Mouse (Mus musculus) kidney, postnatal 4 days (tissue): Measurements from ENCODE around the gene Ptgis.
"Not testable (repeated sequence)": the region's sequence is repeated elsewhere in the genome, so short reads cannot be mapped to it uniquely, and the experiment has no call there.

Experiments
- DNase-seq, 2 experiments: peaks; one replicate each; pipeline ENCODE4 v3.0.0; 2021; ENCODE audit warnings: mixed read lengths in 2 of 2

Gene Ptgis

DNA sequence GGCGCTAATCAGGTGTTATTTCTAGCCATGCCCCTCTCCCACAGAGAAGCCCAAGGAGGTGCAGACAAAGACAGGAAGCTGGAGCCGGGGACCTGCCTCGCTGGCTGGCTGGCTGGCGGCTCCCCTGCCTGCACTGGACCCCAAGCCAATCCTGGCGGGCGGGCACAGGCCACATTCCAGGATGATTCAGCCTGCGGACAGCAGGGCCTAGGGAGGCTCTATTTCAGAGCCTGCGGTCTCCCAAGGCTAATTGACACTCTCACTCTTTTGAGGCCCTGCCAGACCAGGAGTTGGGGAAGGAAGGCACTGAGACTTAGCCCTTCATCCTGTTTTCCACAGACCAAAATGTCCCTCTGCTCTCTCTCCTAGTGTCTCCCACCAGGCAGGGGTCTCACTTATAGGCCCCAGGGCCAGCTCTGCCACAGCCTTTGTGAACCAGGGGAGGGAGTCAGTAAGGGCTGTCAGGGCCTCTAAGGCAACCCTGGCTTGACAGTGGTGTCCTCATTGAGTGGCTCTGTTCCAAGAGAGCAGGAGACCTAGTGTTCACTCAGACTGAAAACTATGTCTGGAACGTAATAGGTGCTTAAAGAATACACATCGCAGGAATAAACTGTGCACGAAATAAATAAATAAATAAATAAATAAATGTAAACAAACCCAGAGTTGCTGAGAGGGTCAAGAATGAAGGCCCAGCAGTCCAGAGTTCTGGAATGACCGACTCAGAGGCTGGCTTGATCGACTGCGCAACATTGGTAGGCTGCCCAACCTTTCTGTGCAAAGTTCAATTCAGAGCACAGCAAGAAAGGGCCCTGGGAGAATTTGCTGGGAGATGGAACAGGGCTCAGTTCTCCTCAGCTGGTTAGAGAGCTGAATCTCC, 8.0 kb downstream of the Ptgis start:
- peak; percentile 36 to 60 for DNase-seq

DNA sequence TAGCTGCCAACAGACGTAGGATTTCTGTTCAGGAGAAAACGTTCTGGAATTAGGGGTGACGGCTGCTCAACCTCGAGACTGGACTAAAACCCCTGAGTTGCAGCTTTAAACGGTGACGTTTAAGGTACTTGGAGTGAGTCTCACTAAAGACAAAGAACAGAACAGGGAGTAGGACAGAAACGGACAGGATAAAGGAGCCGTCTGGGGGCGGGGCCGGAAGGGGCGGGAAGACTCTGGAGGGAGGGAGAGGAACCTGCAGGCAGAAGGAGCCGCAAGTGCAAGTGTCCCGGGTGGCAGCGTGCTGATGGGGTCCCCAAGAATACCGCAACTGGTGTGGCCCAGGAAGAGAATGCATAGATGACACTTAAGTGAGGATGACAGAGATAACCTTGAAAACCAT, 9.8 kb downstream of the Ptgis start:
- peak; percentile 44 to 60 for DNase-seq

DNA sequence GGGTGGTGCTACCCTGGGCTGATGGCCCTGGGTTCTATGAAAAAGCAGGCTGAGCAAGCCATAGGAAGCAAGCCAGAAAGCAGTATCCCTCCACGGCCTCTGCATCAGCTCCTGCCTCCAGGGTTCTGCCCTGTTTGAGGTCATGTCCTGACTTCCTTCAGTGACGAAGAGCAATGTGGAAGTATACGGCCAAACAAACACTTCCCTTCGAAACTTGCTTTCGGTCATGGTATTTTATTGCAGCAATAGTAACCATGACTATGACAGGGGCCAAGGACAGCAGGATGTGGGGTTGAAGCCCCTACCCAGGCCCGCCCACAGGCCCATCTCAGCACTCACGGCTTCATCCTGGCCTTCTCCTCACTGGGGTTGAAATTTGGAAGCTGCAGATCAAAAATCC, 15.5 kb downstream of the Ptgis start:
- DNase-seq = no peak

DNA sequence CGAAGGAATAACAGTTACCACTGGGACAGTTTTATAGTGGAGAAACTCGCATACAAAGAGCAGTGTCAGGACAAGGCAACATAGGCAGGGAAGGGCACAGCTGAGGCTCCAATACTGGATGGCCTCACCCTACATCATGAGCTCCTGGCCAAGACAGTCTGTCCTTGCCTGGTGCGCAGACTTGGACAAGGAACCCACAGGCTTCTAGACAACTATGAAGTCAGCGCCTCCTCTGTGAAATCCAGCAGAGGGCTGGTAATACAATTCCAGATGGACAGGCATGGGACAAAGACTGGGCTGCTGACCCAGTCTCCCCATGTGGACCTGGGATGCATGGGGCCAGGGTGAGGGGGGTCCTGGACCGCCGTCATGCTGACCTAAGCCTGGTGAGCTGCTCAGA, 16.2 kb downstream of the Ptgis start:
- no peak for DNase-seq

DNA sequence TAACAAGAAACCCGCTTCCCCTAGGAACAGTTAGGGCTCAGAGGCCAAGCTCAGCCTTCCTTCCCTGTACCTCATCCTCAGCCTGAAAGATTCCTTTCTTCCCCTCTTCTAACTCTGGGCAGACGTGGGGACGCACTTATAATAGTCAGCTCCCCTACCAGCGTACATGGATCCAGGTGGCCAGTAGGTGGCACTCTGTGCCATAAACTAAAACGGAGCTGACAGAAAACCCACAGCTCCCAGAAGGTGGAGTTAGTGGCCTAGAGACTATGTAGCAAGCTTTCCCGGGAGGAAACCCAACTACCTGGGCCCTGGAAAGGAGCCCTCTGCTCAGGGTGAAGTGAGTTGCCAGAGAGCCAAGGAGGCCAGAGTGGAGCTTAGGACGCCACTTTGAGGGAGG, 18.3 kb downstream of the Ptgis start:
- peak; percentile 84 to 88 for DNase-seq

DNA sequence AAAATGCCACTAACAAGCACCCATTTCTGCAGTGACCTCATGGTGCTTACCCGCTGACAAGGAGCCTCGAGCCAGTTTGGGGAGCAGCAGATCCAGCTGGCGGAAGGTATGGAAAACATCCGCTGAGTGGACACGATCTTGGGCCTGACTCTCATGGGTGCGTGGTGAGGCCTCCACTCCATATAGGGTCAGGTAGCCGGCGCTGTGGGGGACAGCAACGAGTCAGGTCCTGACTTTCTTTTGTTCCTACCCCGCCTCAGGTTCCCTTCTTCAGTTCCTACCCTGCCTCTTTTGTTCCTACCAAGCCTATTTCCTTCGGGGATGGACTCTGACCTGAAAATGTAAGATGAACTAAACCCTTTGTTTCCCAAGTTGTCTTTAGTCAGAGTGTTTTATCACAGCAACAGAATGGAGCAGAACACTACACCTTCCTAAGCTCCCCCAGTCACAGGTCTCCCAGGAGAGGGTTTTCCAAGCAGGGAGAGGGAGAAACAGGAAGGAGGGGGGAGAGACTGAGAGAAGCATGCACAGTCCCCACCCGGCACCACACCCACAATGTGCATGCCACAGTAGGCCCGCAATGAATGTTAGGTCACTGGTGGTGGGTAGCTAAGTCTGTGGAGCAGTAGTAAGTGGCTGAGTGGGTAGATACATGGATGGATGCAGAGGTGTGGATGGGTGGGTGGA, 19.1 kb downstream of the Ptgis start:
- no peak for DNase-seq

DNA sequence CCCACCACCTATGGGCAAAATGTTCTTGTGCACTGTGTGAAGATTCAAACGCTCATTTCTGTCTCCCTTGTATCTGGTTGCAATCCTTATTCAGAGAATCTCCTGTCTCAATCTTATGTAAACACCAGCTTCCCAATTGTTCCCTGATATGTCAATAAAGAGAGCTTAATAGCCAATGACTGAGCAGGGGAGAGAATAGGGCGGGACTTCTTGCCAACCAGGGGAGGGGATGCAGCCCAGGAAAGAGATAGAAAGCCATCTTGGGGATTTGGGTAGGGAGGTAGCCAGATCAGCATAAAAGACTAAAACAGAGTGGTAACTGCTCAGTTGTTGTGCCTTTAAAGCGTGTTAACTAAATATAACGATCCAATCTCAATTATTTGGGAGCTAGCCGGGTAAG, 19.7 kb downstream of the Ptgis start:
- DNase-seq = no peak

DNA sequence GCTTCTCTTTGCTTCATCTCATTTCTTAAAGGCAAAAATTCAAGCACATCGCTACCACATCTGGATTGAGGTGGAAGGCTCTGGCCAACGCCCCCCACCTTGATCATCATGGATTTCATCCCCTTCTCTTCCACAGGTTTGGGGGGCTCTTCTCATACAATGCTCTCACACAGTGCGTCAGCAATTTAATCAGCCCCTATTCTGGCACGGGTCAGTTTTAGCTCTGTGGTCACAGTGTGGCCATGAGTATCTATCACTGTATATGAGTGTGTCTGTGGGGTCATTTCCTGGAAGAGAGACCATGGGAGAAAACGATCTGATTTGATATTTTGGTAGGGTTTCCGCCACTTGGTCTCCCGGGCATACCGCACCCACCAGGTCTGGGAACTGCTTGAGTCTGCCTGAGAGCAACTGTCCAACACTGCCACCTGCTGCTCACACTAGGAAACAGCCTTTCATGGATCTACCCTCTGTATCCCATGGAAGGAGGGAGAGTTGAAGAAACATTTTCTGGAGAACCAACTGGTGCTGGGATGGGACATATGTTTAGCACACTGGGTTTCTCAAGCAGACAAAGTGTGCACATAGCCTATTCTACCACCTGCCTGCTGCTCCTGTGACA, 21.1 kb downstream of the Ptgis start:
- DNase-seq = peak; percentile 92 to 93

DNA sequence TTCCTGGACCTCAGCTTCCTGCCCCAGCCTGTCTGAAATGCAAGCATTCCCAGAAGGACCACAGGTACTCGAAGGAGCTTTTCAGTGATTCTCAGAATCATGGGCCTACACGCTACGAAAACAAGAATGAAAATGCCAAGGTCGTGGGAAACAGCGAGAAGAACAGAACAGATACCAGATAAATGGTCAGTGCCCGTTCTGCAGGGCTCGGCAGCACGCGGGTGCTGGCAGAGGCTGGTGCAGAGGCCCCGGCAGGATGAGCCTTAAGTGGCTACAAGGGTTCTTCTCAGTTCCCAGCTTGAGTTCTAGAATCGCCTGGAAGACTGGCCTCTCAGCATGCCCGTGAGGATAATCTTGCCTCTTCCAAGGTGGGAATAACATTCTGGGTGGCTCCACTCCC, 26.7 kb downstream of the Ptgis start:
- no peak for DNase-seq

DNA sequence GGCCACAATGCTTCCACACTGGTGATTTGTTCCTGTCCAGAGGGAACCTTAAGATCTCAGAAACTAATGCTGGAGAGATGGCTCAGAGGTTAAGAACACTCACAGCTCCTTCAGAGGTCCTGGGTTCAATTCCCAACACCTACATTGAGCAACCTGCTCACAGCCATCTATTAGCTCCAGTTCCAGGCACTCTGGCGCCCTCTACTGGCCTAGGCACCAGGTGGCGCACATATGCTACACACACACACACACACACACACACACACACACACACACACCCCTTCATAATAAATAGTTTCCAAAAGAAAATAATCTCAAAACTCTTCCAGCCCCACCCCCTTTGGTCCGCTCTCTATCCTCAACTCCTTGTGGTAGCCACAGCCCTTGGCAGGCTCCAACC, 27.3 kb downstream of the Ptgis start:
- DNase-seq = peak; percentile 47 to 51

DNA sequence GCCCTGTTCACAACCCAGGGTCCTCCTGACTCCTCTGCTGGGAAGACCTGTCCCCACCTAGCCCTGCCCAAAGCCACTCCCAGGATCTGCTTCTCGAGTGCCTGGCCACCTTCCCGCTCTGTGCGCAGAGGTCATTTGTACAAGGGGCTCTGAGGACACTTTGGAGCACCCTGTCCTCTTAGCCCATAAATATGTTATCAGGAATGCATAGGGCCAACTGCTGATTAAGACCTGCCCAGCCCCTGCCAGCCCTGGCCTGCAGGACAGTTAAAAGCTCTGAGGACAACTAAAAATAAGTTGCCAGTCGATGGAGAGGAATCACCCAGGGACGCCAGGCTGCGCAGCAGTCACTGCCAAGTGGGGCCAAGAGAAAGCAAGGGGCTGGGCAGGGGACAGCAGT, 27.9 kb downstream of the Ptgis start:
- no peak for DNase-seq

DNA sequence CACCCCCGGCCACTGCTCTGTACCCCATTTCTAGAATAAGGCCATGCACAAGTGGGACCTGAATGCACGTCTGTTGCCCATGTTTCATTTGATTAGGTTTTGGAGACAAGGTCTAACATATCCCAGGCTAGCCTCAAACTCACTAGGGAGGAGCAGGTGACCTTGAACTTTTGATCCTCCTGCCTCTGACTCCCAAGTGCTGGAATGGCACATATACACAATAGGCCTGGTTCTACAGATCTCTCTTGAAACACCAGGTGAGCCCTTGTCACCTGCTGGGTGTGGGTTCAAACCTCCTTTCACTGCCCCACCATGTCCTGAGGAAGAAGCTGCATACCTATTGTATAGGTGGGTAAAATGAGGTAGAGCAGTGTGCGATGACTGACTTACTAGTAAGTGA, 28.3 kb downstream of the Ptgis start:
- no peak for DNase-seq

DNA sequence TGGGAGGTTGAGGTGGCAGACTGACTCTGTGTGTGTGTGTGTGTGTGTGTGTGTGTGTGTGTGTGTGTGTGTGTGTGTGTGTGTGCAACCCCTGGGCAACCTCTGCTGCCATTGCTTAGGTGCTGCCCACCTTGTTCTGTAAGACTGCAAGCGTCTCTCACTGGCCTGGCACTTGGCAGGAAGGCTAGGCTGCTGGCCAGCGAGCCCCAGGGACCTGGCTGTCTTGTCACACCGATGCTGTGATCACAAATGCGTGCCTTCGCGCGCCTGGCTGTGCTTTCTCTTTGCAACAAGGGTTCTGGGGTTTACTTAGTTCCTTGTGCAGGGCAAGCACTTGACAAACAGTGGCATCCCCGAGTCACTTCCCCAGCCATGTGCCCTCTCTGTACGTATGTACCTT, 30.5 kb downstream of the Ptgis start:
- no peak for DNase-seq

DNA sequence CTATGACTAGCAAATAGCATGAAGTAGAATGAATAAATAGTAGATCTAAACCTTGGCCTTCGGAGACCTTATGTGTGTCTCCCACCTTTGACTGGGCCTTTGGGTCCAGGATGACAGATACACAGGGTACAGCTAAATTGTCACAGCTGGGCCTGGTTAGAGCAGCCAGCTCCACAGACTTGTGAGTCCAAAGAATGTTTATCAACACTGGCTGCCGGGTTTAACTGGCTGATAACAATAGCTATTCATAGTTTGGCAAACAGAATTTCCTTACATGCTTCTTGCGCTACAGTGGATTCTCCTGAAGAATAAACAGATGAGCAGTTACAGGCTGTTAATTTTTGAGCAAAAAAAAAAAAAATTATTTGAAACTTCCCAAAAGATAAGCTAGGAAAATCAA, 31.4 kb downstream of the Ptgis start:
- no peak for DNase-seq

DNA sequence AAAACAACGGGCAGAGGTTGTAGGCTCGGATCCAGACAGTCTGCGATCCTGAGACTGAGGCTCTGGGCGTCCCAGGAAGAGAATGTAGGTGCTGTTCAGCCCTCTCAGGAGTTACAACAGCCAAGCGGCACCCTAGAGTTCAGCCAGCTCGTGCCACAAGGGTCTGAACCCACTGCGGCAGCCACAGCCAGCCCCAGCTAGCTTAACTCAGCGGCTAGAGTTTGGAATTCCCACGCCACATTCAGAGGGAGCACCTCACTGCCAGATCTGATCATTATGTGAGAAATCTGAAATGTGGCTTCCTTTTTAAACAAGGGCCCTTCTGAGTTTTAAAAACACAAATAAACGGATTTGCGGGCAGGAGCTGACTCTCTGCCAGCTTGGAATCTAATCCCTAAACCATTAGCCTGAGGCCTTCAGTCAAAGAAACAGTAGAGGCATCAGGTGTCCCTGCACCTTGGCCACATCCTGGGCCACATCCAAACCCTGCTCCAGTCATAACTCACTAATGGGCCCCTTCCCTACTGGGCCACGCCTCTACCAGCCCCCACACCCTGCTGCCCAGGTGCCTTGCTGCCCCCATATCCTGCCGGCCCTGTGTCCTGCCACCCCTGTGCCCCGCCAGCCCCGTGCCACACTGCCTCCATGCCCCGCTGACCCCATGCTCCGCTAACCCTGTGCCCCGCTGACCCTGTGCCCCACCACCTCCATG, 34.3 kb downstream of the Ptgis start:
- DNase-seq = peak in 1 of 2 experiments; percentile 40

DNA sequence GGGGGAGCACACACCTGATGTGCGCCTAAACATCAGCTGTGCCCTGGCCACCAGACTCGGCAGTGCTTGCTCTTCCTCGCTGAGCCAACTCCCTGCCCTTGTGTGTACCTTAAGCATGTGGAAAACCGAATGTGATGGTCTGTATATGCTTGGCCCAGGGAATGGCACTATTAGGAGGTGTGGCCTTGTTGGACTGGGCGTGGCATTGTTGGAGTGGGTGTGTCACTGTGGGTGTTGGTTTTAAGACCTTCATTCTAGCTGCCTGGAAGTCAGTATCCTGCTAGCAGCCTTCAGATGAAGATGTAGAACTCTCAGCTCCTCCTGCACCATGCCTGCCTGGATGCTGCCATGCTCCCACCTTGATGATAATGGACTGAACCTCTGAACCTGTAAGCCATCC, 35.7 kb downstream of the Ptgis start:
- not testable (repeated sequence) for DNase-seq

DNA sequence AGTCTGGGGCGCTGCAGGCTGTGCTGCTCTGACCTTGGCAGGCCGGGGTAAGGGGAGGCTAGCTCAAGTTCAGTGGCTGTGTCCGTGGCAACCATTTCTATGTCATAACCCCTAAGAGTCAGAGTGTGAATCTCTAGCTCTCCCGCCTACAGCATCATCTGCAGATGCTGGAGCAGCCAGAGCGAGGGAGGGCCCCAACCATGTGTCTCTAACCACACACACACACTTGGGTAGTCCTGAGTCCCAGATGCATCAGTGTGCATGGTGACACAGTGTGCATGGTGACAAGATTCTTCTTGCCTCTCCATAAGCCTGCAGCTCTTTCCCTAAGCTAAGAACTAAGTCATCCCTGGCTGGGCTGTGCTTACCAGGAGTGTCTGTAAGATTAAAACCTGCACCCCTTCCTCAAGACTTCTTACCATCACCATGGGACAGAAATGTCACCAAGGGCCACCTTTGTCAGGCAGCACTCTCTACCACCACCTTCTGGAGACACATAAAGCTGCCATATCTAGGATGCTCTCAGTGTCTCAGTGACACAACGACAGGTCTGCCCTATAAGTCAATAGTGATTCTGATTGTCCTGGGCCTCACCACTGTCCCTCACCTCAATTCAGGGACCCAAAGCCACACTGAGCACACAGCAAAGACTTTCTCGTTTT, 36.8 kb downstream of the Ptgis start:
- no peak for DNase-seq

DNA sequence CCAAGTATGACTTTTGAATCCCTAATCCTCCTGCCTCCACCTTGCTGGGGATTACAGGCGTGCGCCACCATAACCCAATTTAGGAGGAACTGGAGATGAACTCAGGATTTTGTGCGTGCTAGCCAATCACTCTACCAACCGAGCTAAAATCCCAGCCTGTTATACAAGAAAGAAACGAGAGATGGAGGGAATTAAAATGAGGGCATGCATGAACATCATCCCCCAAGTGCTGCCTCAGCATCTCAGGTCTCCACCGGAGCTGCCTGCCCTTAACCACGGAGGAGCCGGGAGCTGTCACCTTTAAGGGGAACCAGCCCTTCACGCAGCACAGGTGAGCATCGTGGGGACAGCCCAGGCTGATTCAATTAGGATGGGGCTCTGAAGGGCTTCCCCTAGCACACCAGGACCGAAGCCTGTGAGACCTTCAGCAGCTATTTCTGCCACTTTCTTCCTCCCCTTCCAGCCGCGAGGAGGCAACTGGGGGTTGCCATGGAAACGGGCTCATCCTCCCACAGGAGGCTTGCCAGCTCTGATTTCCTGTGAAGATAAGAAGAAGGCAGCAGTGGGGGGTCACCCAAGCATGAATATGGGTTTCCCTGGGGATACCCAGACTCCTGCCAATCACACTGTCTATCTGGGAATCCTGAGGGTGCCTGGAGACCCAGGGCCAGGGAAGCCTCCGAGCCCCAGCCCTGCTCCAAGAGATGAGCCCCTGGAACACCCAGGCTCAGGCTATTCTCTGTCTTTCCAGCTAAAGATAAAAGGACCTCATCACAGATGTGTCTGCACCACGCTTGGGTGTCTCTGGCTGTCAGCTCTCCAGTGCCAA, 38.7 kb downstream of the Ptgis start:
- DNase-seq = peak; percentile 44 to 61

DNA sequence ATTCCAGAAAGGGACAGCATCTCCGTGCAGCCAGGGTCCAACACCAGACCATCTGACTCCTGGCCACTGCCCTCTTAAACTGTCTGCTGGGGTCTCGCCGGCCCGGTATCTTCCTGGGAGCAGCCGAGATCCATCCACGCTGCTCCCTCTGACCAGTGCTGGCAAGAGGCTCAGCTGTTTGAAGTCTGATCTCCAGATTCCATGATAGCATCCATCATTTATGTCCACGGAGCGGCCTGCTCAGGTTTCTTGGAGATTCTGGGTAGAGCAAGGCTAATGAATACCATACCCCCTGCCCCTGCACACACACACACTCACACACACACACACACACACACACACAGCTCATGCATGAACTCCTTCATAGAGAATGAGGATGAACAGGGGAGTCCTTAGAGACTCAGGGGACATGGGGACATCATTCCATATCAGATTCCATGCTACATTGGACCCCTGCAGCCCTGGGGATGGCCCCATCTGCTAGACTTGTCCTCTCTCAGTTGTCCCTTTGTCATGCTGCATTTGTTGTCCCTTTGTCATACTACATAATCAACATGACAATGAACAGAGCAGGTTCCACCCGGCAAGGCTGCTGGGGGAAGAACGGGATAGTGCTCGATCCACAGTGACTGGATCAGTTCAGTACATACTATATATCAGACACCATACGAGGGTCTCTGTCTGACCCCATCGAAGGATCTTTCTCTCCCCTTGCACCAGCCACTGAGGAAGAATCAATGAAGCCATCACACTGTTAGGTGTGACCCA, 41.6 kb downstream of the Ptgis start:
- DNase-seq = no peak

DNA sequence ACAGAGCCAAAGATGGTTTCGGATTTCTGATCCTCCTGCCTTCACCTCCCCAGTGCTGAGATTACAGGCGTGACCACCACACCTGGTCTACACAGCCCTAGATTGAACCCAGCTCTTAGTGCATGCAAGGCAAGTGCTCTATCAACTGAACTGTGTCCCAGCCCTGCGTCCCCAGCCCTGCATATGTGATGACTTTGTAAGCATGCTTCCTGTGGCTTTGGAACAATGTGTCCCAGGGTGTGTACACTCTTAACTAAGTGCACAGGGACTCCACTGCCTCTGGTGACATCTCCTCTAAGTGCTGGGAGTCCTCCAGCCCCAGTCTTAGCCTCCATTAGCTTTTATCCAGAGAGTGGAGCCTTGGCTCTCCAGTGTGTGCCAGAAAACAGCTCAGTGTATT, 47.0 kb downstream of the Ptgis start:
- no peak for DNase-seq

DNA sequence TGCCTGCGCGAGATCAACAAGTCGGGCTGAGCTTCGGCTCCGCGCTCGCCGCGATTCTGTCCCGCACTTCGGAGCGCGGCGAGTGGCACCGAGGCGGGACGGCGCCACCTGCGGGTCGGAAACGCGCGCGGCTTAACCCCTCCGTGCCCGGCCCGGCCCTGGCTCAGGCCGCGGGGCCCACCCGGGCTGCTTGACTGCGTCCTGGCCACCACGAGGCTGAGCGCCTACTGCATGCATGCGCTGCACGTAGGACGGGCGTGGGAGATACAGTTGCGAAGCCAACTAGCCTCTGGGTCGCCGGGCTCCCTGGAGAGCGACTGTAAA, 50.4 kb downstream of the Ptgis start, which contains the start of gene Kcnb1:
TSS of gene Kcnb1 (minus strand) at position 80 of the 324 bp plus-strand sequence.
- DNase-seq = peak; percentile 87 to 91
